Comparison of ENCODE assay signal across 9 mouse cellular contexts in the genomic region with DNA sequence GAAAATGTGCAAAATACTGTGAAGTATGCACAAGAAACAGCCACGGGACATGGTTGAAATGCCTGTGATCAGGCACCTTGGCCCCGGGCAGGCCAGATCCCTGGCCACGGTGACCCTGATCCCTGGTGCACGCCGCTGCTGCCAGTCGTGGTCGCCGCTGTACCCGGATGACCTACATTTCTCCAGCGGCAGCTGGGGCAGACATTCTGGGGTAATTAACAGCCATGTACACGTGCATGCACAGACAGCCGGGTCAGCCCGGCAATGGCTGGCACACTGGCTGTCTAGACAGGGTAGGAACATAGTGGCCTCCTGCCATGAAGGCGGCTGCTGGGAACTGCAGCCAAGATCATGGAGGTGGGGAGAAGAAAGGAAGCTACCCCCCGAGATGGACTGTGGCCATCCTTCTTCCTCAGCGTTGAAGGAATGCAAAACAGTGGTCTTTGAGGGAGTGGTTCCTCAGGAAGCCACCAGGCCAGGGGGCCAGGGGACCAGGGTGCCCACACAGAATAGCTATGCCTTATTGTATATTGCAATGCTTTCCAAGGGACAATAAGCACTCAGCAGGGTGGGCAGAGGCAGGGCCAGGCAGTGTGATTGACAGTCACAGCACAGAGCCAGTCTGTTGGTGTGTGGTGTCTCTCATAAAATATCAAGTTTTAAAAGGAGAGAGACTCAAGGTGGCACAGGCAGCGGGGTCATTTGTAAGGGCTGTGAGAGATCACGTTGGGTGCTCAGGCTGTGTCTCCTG.
DNase-seq lines count a peak whose midpoint lies in the region; ATAC-seq and TF ChIP-seq lines count a peak whose summit lies in the region.
"Had no signal": no experiment of that assay in that cellular context is flagged by ENCODE, and none has a peak within 500 bp of the region (broad histone marks: within the 10 kb centered on the region; RNA-seq: fewer than 3 reads in every experiment).

No protein-coding gene starts in this region.

- H3K36me3 ChIP-seq in thymus, adult 2 months (ENCODE audit: control insufficient read depth, insufficient read depth, low read length), result no peaks in the 10 kb centered on the region
- H3K36me3 ChIP-seq in heart, postnatal 0 days (replicated peaks; ENCODE audit: control insufficient read depth, insufficient read depth, low read length), result no peaks in the 10 kb centered on the region
- H3K36me3 ChIP-seq in midbrain, postnatal 0 days (ENCODE audit: insufficient read depth, low read length), result no peaks in the 10 kb centered on the region

- no peak for TF ChIP-seq CTCF in thymus, adult 2 months (IDR thresholded peaks at IDR 0.05; ENCODE audit: borderline replicate concordance, control insufficient read depth, extremely low read depth, insufficient read depth, low read length, poor library complexity)
- TF ChIP-seq CTCF in heart, postnatal 0 days (IDR thresholded peaks at IDR 0.05; ENCODE audit: low read depth), result no peak
- peak; percentile 4; the same call in 1 of the 2 replicates for TF ChIP-seq CTCF in midbrain, postnatal 0 days (IDR thresholded peaks at IDR 0.05)

- no peak overlapping the region for H3K27ac ChIP-seq in thymus, adult 2 months (ENCODE audit: control insufficient read depth, insufficient read depth, low read length)
- H3K27ac ChIP-seq in heart, postnatal 0 days (ENCODE audit: low read depth), result peak overlapping the region; percentile 8; the same call in 1 of the 2 replicates
- no peak overlapping the region for H3K27ac ChIP-seq in midbrain, postnatal 0 days (ENCODE audit: low read depth, low read length)

- WGBS in thymus, adult 2 months, result 92% methylated on average over 18 of the region's 18 CpGs
- 72% methylated on average over 18 of the region's 18 CpGs for WGBS in heart, postnatal 0 days
- 45% methylated on average over 18 of the region's 18 CpGs for WGBS in midbrain, postnatal 0 days

- H3K27me3 ChIP-seq in thymus, adult 2 months (ENCODE audit: control insufficient read depth, insufficient read depth, low read length), result no peaks in the 10 kb centered on the region
- no peaks in the 10 kb centered on the region for H3K27me3 ChIP-seq in heart, postnatal 0 days (ENCODE audit: control insufficient read depth, insufficient read depth, low read length)
- no peaks in the 10 kb centered on the region for H3K27me3 ChIP-seq in midbrain, postnatal 0 days (ENCODE audit: insufficient read depth, low read length)
- H3K27me3 ChIP-seq: megakaryocyte, embryonic 14.5 days had no signal

- no peak overlapping the region for H3K4me3 ChIP-seq in thymus, adult 2 months (ENCODE audit: control insufficient read depth, insufficient read depth, low read length)
- H3K4me3 ChIP-seq in heart, postnatal 0 days (ENCODE audit: low read depth, low read length), result no peak overlapping the region
- no peak overlapping the region for H3K4me3 ChIP-seq in midbrain, postnatal 0 days (ENCODE audit: low read depth, low read length)
- H3K4me3 ChIP-seq: megakaryocyte, embryonic 14.5 days had no signal

- no peaks in the 10 kb centered on the region for H3K9me3 ChIP-seq in heart, postnatal 0 days (replicated peaks; ENCODE audit: control insufficient read depth, low read length)
- no peaks in the 10 kb centered on the region for H3K9me3 ChIP-seq in midbrain, postnatal 0 days (ENCODE audit: low read length)

- peak; percentile 13; the same call in 1 of the 2 replicates for TF ChIP-seq POLR2A in thymus, adult 2 months (IDR thresholded peaks at IDR 0.05; ENCODE audit: control insufficient read depth, extremely low read depth, insufficient read depth, low read length, poor library complexity)

- peak; percentile 54 for ATAC-seq in heart, postnatal 0 days (ENCODE audit: insufficient read depth, low read depth)
- peak; percentile 85 for ATAC-seq in midbrain, postnatal 0 days (ENCODE audit: low FRiP score)
- no peak for ATAC-seq in activated CD4-positive, CD25-positive, alpha-beta regulatory T cell, adult 4 months
- ATAC-seq in erythroid progenitor cell, adult 5-6 weeks (replicated peaks; ENCODE audit: low FRiP score, poor library complexity, severe bottlenecking), result no peak

- H3K4me1 ChIP-seq in thymus, adult 2 months (replicated peaks; ENCODE audit: control insufficient read depth, insufficient read depth, low read length), result peaks cover 34% of the 10 kb centered on the region
- no peaks in the 10 kb centered on the region for H3K4me1 ChIP-seq in heart, postnatal 0 days (ENCODE audit: control insufficient read depth, insufficient read depth)
- no peaks in the 10 kb centered on the region for H3K4me1 ChIP-seq in midbrain, postnatal 0 days (ENCODE audit: insufficient read depth, low read length)

- no peak for TF ChIP-seq EP300 in heart, postnatal 0 days (IDR thresholded peaks at IDR 0.05; ENCODE audit: low read depth)

- no peak overlapping the region for H3K4me2 ChIP-seq in heart, postnatal 0 days (ENCODE audit: low read depth, low read length)
- no peak overlapping the region for H3K4me2 ChIP-seq in midbrain, postnatal 0 days (ENCODE audit: low read depth, low read length, poor library complexity, severe bottlenecking)

- DNase-seq in thymus, adult 2 months, result no peak
- no peak for DNase-seq in thymus, postnatal 0 days (ENCODE audit: low spot score)
- DNase-seq in fibroblast of lung, adult 2 months (ENCODE audit: low read depth), result peak; percentile 86
- no peak for DNase-seq in heart, postnatal 0 days (ENCODE audit: low spot score)
- DNase-seq in kidney, postnatal 4 days, result peak; percentile 55 to 73
- DNase-seq in midbrain, postnatal 0 days (ENCODE audit: low spot score), result peak; percentile 84

- H3K9ac ChIP-seq in heart, postnatal 0 days (replicated peaks; ENCODE audit: low read depth, low read length), result no peak overlapping the region
- H3K9ac ChIP-seq in midbrain, postnatal 0 days (replicated peaks; ENCODE audit: low read length, poor library complexity, severe bottlenecking), result no peak overlapping the region

Comparison
In these comparisons a context has a peak if more than half of its experiments do, and no peak if none do; other contexts are left out.
1. DNase-seq: peak in fibroblast of lung, adult 2 months (single experiment), kidney, postnatal 4 days (2 of 2) and midbrain, postnatal 0 days (single experiment); none in thymus, adult 2 months (single experiment), thymus, postnatal 0 days (single experiment) and heart, postnatal 0 days (single experiment).
2. ATAC-seq: peak in heart, postnatal 0 days (single experiment) and midbrain, postnatal 0 days (single experiment); none in activated CD4-positive, CD25-positive, alpha-beta regulatory T cell, adult 4 months (single experiment) and erythroid progenitor cell, adult 5-6 weeks (single experiment).